Mouse (Mus musculus) C2C12 (cell line): ENCODE results near the gene Prkcz.

Experiments
- CTCF ChIP-seq: IDR thresholded peaks from one replicate; pipeline ENCODE4 v1.5.1; 2011; ENCODE audit not compliant: control insufficient read depth, insufficient read depth, insufficient read length
- MAX ChIP-seq: IDR thresholded peaks from one replicate; pipeline ENCODE4 v1.6.1; 2011; ENCODE audit warnings: mild to moderate bottlenecking, control low read depth

GRCm38 (mm10) chr4:155215773-155216630 lies 145.2 kb downstream of the Prkcz start:
- TF ChIP-seq CTCF (no peak), MAX (no peak)
